Mouse (Mus musculus) intestine, embryonic 14.5 days (tissue): Measurements from ENCODE around the gene Vangl2. TPM values are rescaled to one million over a fixed set of nuclear protein-coding genes. Genes with fewer than 3 reads are reported as not detected.

ENCODE experiments used
- ATAC-seq: fragments of 200-750 bp; cut with Nextera tagmentation; replicated peaks from 2 replicates; pipeline ENCODE4 v1.8.0; 2017; ENCODE audit warnings: low read depth, moderate number of reproducible peaks, moderate TSS enrichment, moderate library complexity; ENCODE audit not compliant: low FRiP score, low TSS enrichment
- DNase-seq: peaks from one replicate; pipeline ENCODE4 v3.0.0-alpha.2; 2018; ENCODE audit warnings: low spot score
- H3K27ac ChIP-seq: fragments of 300-500 bp; sonication (generic); 2 replicates; pipeline ENCODE4 v1.5.1; 2014; ENCODE audit warnings: low read depth, mild to moderate bottlenecking, control low read depth
- H3K27me3 ChIP-seq: fragments of 300-500 bp; sonication (generic); replicated peaks from 2 replicates; pipeline ENCODE4 v1.6.1; 2014; ENCODE audit warnings: low read length, control low read depth; ENCODE audit not compliant: control insufficient read depth, insufficient read depth
- H3K36me3 ChIP-seq: fragments of 300-500 bp; sonication (generic); 2 replicates; pipeline ENCODE4 v1.6.1; 2014; ENCODE audit warnings: low read length, control low read depth; ENCODE audit not compliant: control insufficient read depth, insufficient read depth
- H3K4me1 ChIP-seq: fragments of 300-500 bp; sonication (generic); replicated peaks from 2 replicates; pipeline ENCODE4 v1.6.1; 2014; ENCODE audit warnings: low read length, control low read depth, mixed read lengths; ENCODE audit not compliant: control insufficient read depth, insufficient read depth
- H3K4me2 ChIP-seq: fragments of 300-500 bp; sonication (generic); 2 replicates; pipeline ENCODE4 v1.6.1; 2014; ENCODE audit warnings: low read length
- H3K4me3 ChIP-seq: fragments of 300-500 bp; sonication (generic); 2 replicates; pipeline ENCODE4 v1.5.1; 2014; ENCODE audit warnings: low read depth, low read length, control low read depth, mixed read lengths
- H3K9ac ChIP-seq: fragments of 300-500 bp; sonication (generic); 2 replicates; pipeline ENCODE4 v1.6.1; 2014; ENCODE audit warnings: mild to moderate bottlenecking, low read length
- H3K9me3 ChIP-seq: fragments of 300-500 bp; sonication (generic); 2 replicates; pipeline ENCODE4 v1.6.1; 2016; ENCODE audit warnings: low read length, control low read depth; ENCODE audit not compliant: control insufficient read depth
- WGBS: fragments of 180-500 bp; shearing (Covaris S2); extraction: QIAGEN DNeasy Blood & Tissue Kit; methylation state at CpG from one replicate; pipeline ENCODE4 v1.1.7; 2014; 5-methylcytosine and 5-hydroxymethylcytosine counted together
- polyA plus RNA-seq: library from polyadenylated mRNA; unstranded; fragments of >200 nt; fragmentation: Nextera tagmentation; extraction: Ambion mirVana; gene quantifications from 2 replicates; pipeline ENCODE4 v1.2.1, GENCODE M21; 2014

Vangl2 gene
- polyA plus RNA-seq, 1 experiment from 2014 or later = 13.9 TPM

DNA sequence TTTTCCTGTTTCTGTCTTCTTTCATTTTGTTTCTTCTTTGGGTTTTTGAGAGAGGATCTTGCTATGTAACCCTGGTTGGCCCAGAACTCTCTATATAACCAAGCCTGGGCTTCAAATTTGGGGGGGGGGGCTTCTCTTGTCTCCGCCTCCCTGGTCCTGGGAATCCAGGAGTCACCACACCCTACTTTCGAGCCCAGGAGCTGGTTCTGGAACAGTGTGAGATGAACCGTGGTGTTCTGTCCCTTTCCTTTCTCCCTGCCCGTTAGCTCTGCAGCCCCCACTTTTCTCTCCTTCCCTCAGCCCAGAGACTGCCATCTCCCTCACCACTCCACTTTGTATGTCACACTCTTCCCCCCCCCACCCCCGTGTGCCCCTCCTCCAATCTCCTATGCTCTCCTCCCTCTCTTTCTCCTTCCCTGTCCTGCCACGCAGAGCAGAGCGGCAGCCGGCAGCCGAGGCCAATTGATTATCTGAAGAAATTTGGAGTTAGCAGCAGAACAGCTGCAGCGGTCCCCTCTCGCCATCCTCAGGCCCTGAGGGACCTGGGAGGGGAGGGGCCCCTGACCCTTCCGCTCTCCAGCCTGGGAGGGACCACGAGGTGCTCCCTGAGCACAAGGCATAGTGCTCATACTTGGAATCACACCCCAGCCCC, 21.0 kb upstream of the Vangl2 start:
- Histone ChIP-seq H3K4me2 (no peak overlapping the region), H3K4me1 (peaks cover 20% of the 10 kb centered on the region), H3K27ac (no peak overlapping the region), H3K36me3 (no peaks in the 10 kb centered on the region), H3K9ac (no peak overlapping the region), H3K9me3 (no peaks in the 10 kb centered on the region), H3K27me3 (peaks cover 24% of the 10 kb centered on the region), H3K4me3 (no peak overlapping the region)
- DNase-seq (no peak), ATAC-seq (no peak)
- WGBS = 36% methylated on average over 13 of the region's 13 CpGs

DNA sequence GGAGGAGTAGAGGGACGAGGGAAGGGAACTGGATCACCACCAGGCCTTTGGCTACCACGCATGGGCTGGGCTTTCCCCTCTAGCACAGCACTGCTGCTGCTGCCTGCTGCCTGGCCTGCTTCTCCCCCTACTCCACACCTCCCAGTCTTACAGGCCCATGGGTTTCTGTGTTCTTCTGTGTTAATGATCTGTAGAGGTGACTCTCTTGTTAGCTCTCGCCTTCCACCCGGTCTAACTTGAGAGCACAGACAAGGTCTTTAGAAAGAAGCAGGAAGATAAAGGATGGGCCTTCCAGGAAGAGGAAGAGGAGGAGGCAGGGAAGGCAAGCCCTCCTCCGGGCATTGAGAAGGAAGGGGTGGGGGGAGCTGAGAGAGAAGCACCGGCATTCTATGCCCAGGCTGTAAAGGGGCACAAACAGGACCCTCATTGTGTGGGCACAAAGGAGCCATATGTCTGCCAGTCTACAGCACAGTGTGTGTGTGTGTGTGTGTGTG, 20.0 kb upstream of the Vangl2 start:
- Histone ChIP-seq H3K4me3 (no peak overlapping the region), H3K4me1 (peaks cover 11% of the 10 kb centered on the region; the same call in 1 of the 2 replicates), H3K27me3 (peaks cover 14% of the 10 kb centered on the region), H3K27ac (no peak overlapping the region), H3K4me2 (0 out of 2 replicates have a peak overlapping the region, but pooled peaks have one; percentile 2), H3K9ac (0 out of 2 replicates have a peak overlapping the region, but pooled peaks have one; percentile 10), H3K36me3 (no peaks in the 10 kb centered on the region), H3K9me3 (no peaks in the 10 kb centered on the region)
- 38% methylated on average over 6 of the region's 6 CpGs for WGBS
- ATAC-seq (0 out of 2 replicates have a peak, but pooled peaks have one; percentile 20), DNase-seq (no peak)

DNA sequence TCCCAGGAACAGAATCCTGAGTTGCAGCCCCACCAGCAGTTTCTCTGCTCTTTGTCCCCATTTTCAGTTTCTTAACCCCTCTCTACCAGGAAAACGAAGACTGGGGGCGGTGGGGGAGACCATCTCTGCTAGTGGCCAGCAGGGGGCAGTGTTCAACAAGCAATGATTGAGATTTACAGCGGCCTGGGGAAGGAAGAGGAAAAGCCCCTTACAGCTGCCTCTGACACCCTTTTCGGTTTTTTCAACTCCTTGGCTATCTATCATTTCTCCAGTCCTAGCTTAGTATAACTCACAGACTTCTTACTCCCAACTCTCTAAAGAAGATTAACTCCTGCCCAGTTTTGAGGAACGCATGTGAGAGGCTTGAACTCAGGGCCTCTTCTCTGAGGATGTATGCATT, 18.7 kb upstream of the Vangl2 start:
- Histone ChIP-seq H3K4me1 (0 out of 2 replicates have a peak, but pooled peaks cover 9% of the 10 kb centered on the region), H3K27me3 (0 out of 2 replicates have a peak, but pooled peaks cover 4% of the 10 kb centered on the region), H3K4me2 (0 out of 2 replicates have a peak overlapping the region, but pooled peaks have one; percentile 6), H3K9ac (no peak overlapping the region), H3K4me3 (no peak overlapping the region), H3K27ac (no peak overlapping the region), H3K9me3 (no peaks in the 10 kb centered on the region), H3K36me3 (no peaks in the 10 kb centered on the region)
- DNase-seq (peak; percentile 91), ATAC-seq (peak; percentile 22; the same call in 1 of the 2 replicates)
- 12% methylated on average over 5 of the region's 5 CpGs for WGBS

DNA sequence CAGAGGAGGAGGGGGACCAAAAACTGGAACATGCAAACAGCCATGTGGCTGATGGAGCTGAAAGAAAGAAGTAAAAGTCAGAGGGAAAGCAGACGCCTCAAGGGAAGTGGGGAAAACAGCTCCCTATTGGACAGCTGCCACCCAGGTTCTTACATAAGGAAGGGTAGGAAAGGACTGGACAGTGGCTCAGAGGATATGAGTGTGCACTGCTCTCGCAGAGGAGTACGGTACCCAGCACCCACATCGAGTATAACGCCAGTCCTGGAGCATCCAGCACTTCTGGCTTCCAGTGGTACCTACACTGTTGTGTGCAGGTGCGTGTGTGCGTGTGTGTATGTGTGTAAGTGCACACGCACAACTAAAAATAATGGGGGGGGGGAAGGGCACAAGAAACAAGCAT, 18.2 kb upstream of the Vangl2 start:
- no peak overlapping the region for H3K4me3 ChIP-seq
- WGBS = 66% methylated on average over 8 of the region's 8 CpGs
- no peaks in the 10 kb centered on the region for H3K36me3 ChIP-seq
- no peak overlapping the region for H3K27ac ChIP-seq
- H3K4me1 ChIP-seq = 0 out of 2 replicates have a peak, but pooled peaks cover 9% of the 10 kb centered on the region
- H3K9ac ChIP-seq = no peak overlapping the region
- H3K9me3 ChIP-seq = no peaks in the 10 kb centered on the region
- 0 out of 2 replicates have a peak, but pooled peaks cover 4% of the 10 kb centered on the region for H3K27me3 ChIP-seq
- DNase-seq (no peak), ATAC-seq (no peak)
- no peak overlapping the region for H3K4me2 ChIP-seq

DNA sequence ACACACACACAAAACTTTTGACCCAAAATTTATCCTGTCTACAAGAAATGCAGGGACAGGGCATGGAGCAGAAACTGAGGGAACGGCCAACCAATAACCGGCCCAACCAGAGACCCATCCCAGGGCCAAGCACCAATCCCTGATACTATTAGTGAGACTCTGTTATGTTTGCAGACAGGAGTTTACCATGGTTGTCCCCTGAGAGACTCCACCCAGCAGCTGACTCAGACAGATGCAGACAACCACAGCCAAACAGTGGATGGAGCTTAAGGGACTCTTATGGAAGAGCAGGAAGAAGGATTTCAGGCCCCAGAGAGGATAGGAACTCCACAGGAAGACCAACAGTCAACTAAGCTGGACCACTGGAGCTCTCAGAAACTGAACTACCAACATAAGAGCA, 1.7 kb upstream of the Vangl2 start:
- peaks cover 18% of the 10 kb centered on the region for H3K4me1 ChIP-seq
- H3K27me3 ChIP-seq = no peaks in the 10 kb centered on the region
- DNase-seq (no peak), ATAC-seq (no peak)
- no peaks in the 10 kb centered on the region for H3K36me3 ChIP-seq
- no peak overlapping the region for H3K4me2 ChIP-seq
- H3K4me3 ChIP-seq = no peak overlapping the region
- no peaks in the 10 kb centered on the region for H3K9me3 ChIP-seq
- no peak overlapping the region for H3K27ac ChIP-seq
- no peak overlapping the region for H3K9ac ChIP-seq
- 97% methylated on average over 2 of the region's 2 CpGs for WGBS

DNA sequence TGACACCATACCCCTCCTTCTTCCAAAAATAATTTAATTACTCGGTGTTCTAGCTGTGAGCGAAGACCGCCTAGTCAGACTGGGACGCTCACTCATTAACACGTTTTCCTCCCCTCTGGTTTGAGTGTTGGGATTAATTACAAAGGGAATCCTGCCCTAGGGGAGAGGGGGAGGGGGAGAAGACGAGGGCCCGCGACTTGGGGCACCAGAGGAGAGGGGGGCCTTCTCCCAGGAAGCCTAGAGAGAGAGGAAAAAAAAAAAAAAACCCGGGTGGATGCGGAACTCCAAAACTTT, 488 bp downstream of the Vangl2 start:
- no peaks in the 10 kb centered on the region for H3K9me3 ChIP-seq
- no peaks in the 10 kb centered on the region for H3K36me3 ChIP-seq
- H3K4me3 ChIP-seq = peak overlapping the region; percentile 89
- peaks cover 23% of the 10 kb centered on the region for H3K4me1 ChIP-seq
- H3K27ac ChIP-seq = peak overlapping the region; percentile 87; the same call in 1 of the 2 replicates
- peak overlapping the region; percentile 65 for H3K4me2 ChIP-seq
- ATAC-seq (no peak; the same call in 1 of the 2 replicates), DNase-seq (no peak)
- no peaks in the 10 kb centered on the region for H3K27me3 ChIP-seq
- 22% methylated on average over 10 of the region's 10 CpGs for WGBS
- peak overlapping the region; percentile 95 for H3K9ac ChIP-seq

DNA sequence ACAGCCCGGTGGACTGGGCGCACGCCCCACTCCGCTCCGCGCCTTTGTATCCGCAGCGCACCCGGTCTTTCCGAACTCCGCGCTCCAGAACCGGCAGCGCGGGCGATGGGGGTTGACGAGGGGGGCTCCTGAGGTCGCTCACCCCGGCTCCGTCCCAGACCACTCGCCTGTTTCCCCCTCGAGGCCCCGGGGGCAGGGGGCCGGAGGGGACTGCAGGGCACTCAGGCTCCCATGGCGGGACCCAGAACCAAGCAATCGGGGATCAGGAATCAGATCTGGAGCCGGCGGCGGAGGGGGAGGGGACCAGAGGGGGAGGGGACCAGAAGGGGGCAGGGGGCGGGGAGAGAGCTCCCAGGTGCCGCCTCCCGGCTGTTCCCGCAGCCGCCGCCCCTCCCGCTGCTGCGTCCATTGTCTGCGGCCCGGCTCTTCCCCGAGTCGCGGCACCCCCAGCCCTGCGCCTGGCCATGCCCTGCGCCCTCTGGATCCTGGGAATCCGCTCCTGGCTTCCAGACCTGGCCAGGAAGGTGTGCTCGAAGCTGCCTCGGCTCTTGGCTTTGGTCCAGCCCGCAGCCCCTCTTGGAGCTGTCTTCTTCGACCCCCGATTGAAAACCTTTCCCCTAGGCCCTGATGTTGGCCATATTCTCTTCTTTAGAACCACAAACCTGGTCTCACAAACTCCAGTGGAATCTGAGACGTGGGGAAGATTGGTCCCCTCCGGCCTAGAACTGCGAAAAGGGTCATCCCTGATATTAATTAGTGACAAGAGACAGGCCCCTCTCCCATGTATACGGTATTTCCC, 1.0 kb downstream of the Vangl2 start:
- peak overlapping the region; percentile 65 for H3K4me2 ChIP-seq
- H3K4me3 ChIP-seq = peak overlapping the region; percentile 89
- peak overlapping the region; percentile 95 for H3K9ac ChIP-seq
- no peaks in the 10 kb centered on the region for H3K9me3 ChIP-seq
- no peaks in the 10 kb centered on the region for H3K27me3 ChIP-seq
- ATAC-seq (peak; percentile 91), DNase-seq (peak; percentile 98)
- H3K36me3 ChIP-seq = 0 out of 2 replicates have a peak, but pooled peaks cover under 1% of the 10 kb centered on the region
- H3K4me1 ChIP-seq = peaks cover 24% of the 10 kb centered on the region
- peak overlapping the region; percentile 87 for H3K27ac ChIP-seq
- WGBS = 1% methylated on average over 35 of the region's 54 CpGs

DNA sequence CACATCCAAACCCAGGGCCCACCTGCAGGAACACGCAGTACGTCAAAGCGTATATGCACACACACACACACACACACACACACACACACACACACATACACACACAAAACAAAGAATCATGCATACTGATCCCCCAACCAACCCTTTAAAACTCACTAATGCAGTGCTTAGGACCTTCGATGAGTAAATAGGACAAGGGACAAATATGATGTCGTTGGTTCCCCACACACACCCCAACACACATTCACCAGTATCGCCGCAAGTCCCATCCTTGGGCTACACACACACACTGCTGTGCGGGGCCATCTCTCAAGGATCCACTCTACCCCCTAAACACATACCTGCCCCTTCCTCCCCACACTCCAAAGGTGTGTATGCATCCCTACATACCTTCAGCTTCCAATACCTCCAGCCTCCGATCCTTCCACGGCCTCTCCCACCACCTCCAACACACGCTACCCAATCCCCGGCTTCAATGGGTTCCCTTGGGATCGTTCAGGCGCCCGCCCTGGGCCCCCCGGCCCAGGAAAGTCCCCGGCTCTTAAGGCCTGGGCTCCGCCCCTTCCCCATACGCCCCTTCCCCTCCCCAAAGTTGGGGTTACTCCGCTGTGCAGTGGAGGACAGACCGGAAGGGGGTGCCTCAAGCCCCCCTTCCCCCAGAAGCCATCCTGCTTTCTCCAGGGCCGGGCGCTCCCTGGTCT, 1.9 kb downstream of the Vangl2 start:
- H3K4me3 ChIP-seq = peak overlapping the region; percentile 89
- no peaks in the 10 kb centered on the region for H3K27me3 ChIP-seq
- peak; percentile 78 for DNase-seq
- 0 out of 2 replicates have a peak, but pooled peaks cover 3% of the 10 kb centered on the region for H3K36me3 ChIP-seq
- WGBS = under 1% methylated on average over 23 of the region's 23 CpGs
- peaks cover 26% of the 10 kb centered on the region for H3K4me1 ChIP-seq
- peak overlapping the region; percentile 65 for H3K4me2 ChIP-seq
- peak overlapping the region; percentile 87 for H3K27ac ChIP-seq
- no peaks in the 10 kb centered on the region for H3K9me3 ChIP-seq
- H3K9ac ChIP-seq = peak overlapping the region; percentile 95
- ATAC-seq = peak; percentile 65
